Mouse (Mus musculus) ES-E14 (cell line): Measurements from ENCODE around the gene H2-Ke6.
"Not testable (repeated sequence)": the region's sequence is repeated elsewhere in the genome, so short reads cannot be mapped to it uniquely, and the experiment has no call there.

Experiments used
- CHD2 ChIP-seq: IDR thresholded peaks from 2 replicates; pipeline ENCODE4 v1.6.1; 2014; ENCODE audit warnings: mild to moderate bottlenecking, low read depth, low read length, inconsistent platforms
- MAFK ChIP-seq: IDR thresholded peaks from 2 replicates; pipeline ENCODE4 v1.6.1; 2014; ENCODE audit warnings: mild to moderate bottlenecking, low read depth, low read length, inconsistent platforms; ENCODE audit not compliant: insufficient read depth
- ZNF384 ChIP-seq: IDR thresholded peaks from 2 replicates; pipeline ENCODE4 v1.6.1; 2012; ENCODE audit warnings: low read depth, low read length, inconsistent platforms

- TF ChIP-seq MAFK, CHD2: not testable (repeated sequence)
- peak; percentile 88 for TF ChIP-seq ZNF384
These were observed 29.2 kb downstream of the H2-Ke6 start for GRCm38 (mm10) chr17:33998697-33999096.
